Mouse (Mus musculus) liver, embryonic 16.5 days (tissue): ENCODE measurements around the gene Rasgrf2. TPM values are rescaled to one million over a fixed set of nuclear protein-coding genes. Genes with fewer than 3 reads are reported as not detected.

Experiments used
- ATAC-seq: fragments of 200-750 bp; cut with Nextera tagmentation; 2 replicates; pipeline ENCODE4 v1.8.0; 2017; ENCODE audit warnings: low read depth, mild to moderate bottlenecking, moderate number of reproducible peaks, moderate library complexity
- H3K27ac ChIP-seq: fragments of 300-500 bp; sonication (generic); 2 replicates; pipeline ENCODE4 v1.5.1; 2014; ENCODE audit warnings: mild to moderate bottlenecking, low read length
- H3K27me3 ChIP-seq: fragments of 300-500 bp; sonication (generic); 2 replicates; pipeline ENCODE4 v1.6.1; 2014; ENCODE audit warnings: low read depth, low read length, mixed read lengths; ENCODE audit not compliant: control insufficient read depth, insufficient read depth
- H3K36me3 ChIP-seq: fragments of 300-500 bp; sonication (generic); 2 replicates; pipeline ENCODE4 v1.6.1; 2014; ENCODE audit warnings: mild to moderate bottlenecking; ENCODE audit not compliant: control insufficient read depth, insufficient read depth
- H3K4me1 ChIP-seq: fragments of 300-500 bp; sonication (generic); 2 replicates; pipeline ENCODE4 v1.6.1; 2014; ENCODE audit warnings: low read depth, low read length, mixed read lengths; ENCODE audit not compliant: control insufficient read depth
- H3K4me2 ChIP-seq: fragments of 300-500 bp; sonication (generic); 2 replicates; pipeline ENCODE4 v1.6.1; 2014; ENCODE audit warnings: low read depth, low read length, mixed read lengths
- H3K4me3 ChIP-seq: fragments of 300-500 bp; sonication (generic); 2 replicates; pipeline ENCODE4 v1.5.1; 2014; ENCODE audit warnings: low read depth, mild to moderate bottlenecking, low read length
- H3K9ac ChIP-seq: fragments of 300-500 bp; sonication (generic); 2 replicates; pipeline ENCODE4 v1.6.1; 2014; ENCODE audit warnings: low read depth, low read length
- H3K9me3 ChIP-seq: fragments of 300-500 bp; sonication (generic); replicated peaks from 2 replicates; pipeline ENCODE4 v1.6.1; 2016; ENCODE audit warnings: low read length; ENCODE audit not compliant: control insufficient read depth
- WGBS: fragments of 180-500 bp; shearing (Covaris S2); extraction: QIAGEN DNeasy Blood & Tissue Kit; methylation state at CpG from one replicate; pipeline ENCODE4 v1.1.7; 2014; ENCODE audit not compliant: insufficient replicate concordance; 5-methylcytosine and 5-hydroxymethylcytosine counted together
- polyA plus RNA-seq: library from polyadenylated mRNA; unstranded; fragments of >200 nt; fragmentation: Nextera tagmentation; extraction: Ambion mirVana; gene quantifications from 2 replicates; pipeline ENCODE4 v1.2.1, GENCODE M21; 2015

Gene Rasgrf2
- polyA plus RNA-seq, 1 experiment from 2014 or later = 0.02 TPM

GRCm38 (mm10) chr13:91982080-91982479 is 149.4 kb downstream of the Rasgrf2 start:
- Histone ChIP-seq H3K4me3 (no peak overlapping the region), H3K36me3 (no peaks in the 10 kb centered on the region), H3K9ac (no peak overlapping the region), H3K4me2 (no peak overlapping the region), H3K4me1 (no peaks in the 10 kb centered on the region), H3K27ac (no peak overlapping the region), H3K9me3 (no peaks in the 10 kb centered on the region), H3K27me3 (no peaks in the 10 kb centered on the region)
- WGBS = 64% methylated on average over 3 of the region's 3 CpGs
- ATAC-seq = no peak

- 73% methylated on average over 1 of the region's 1 CpGs for WGBS
- no peaks in the 10 kb centered on the region for H3K9me3 ChIP-seq
- no peak overlapping the region for H3K4me3 ChIP-seq
- no peaks in the 10 kb centered on the region for H3K36me3 ChIP-seq
- no peak for ATAC-seq
- H3K27ac ChIP-seq = no peak overlapping the region
- no peak overlapping the region for H3K4me2 ChIP-seq
- H3K9ac ChIP-seq = no peak overlapping the region
- no peaks in the 10 kb centered on the region for H3K4me1 ChIP-seq
- no peaks in the 10 kb centered on the region for H3K27me3 ChIP-seq
These were observed 150.0 kb downstream of the Rasgrf2 start for GRCm38 (mm10) chr13:91981414-91981813.

- Histone ChIP-seq H3K4me3 (no peak overlapping the region), H3K36me3 (no peaks in the 10 kb centered on the region), H3K4me2 (no peak overlapping the region), H3K9ac (no peak overlapping the region), H3K27ac (no peak overlapping the region), H3K9me3 (no peaks in the 10 kb centered on the region), H3K4me1 (no peaks in the 10 kb centered on the region), H3K27me3 (no peaks in the 10 kb centered on the region)
- WGBS = 14% methylated on average over 1 of the region's 1 CpGs
- no peak for ATAC-seq
These were observed 154.5 kb downstream of the Rasgrf2 start for GRCm38 (mm10) chr13:91976971-91977370.

- no peaks in the 10 kb centered on the region for H3K27me3 ChIP-seq
- WGBS = 67% methylated on average over 2 of the region's 2 CpGs
- no peak overlapping the region for H3K9ac ChIP-seq
- H3K4me1 ChIP-seq = no peaks in the 10 kb centered on the region
- no peak overlapping the region for H3K27ac ChIP-seq
- no peak overlapping the region for H3K4me3 ChIP-seq
- H3K9me3 ChIP-seq = no peaks in the 10 kb centered on the region
- no peak for ATAC-seq
- no peak overlapping the region for H3K4me2 ChIP-seq
- H3K36me3 ChIP-seq = no peaks in the 10 kb centered on the region
These were observed 154.9 kb downstream of the Rasgrf2 start for GRCm38 (mm10) chr13:91976541-91976940.

GRCm38 (mm10) chr13:91974154-91974553 is 157.3 kb downstream of the Rasgrf2 start:
- 53% methylated on average over 1 of the region's 1 CpGs for WGBS

GRCm38 (mm10) chr13:91971246-91971645 is 160.2 kb downstream of the Rasgrf2 start:
- H3K9me3 ChIP-seq = no peaks in the 10 kb centered on the region
- no peak for ATAC-seq
- no peak overlapping the region for H3K9ac ChIP-seq
- H3K4me2 ChIP-seq = no peak overlapping the region
- no peak overlapping the region for H3K4me3 ChIP-seq
- H3K27ac ChIP-seq = no peak overlapping the region
- 78% methylated on average over 3 of the region's 3 CpGs for WGBS
- H3K4me1 ChIP-seq = no peaks in the 10 kb centered on the region
- no peaks in the 10 kb centered on the region for H3K27me3 ChIP-seq
- H3K36me3 ChIP-seq = no peaks in the 10 kb centered on the region

More at GRCm38 (mm10) chr13:91974154-91974553, 157.3 kb downstream of the Rasgrf2 start:
- H3K9me3 ChIP-seq = no peaks in the 10 kb centered on the region
- no peaks in the 10 kb centered on the region for H3K36me3 ChIP-seq
- H3K27ac ChIP-seq = no peak overlapping the region
- no peaks in the 10 kb centered on the region for H3K27me3 ChIP-seq
- H3K4me2 ChIP-seq = no peak overlapping the region
- H3K4me1 ChIP-seq = no peaks in the 10 kb centered on the region
- H3K9ac ChIP-seq = no peak overlapping the region
- H3K4me3 ChIP-seq = no peak overlapping the region
- ATAC-seq = no peak

GRCm38 (mm10) chr13:91956474-91956873 is 175.0 kb downstream of the Rasgrf2 start:
- H3K9me3 ChIP-seq = no peaks in the 10 kb centered on the region
- no peak for ATAC-seq
- H3K9ac ChIP-seq = no peak overlapping the region
- H3K4me2 ChIP-seq = no peak overlapping the region
- no peaks in the 10 kb centered on the region for H3K36me3 ChIP-seq
- no peaks in the 10 kb centered on the region for H3K4me1 ChIP-seq
- no peak overlapping the region for H3K4me3 ChIP-seq
- no peaks in the 10 kb centered on the region for H3K27me3 ChIP-seq
- H3K27ac ChIP-seq = no peak overlapping the region

- H3K9ac ChIP-seq = no peak overlapping the region
- no peaks in the 10 kb centered on the region for H3K4me1 ChIP-seq
- no peak for ATAC-seq
- no peaks in the 10 kb centered on the region for H3K27me3 ChIP-seq
- H3K9me3 ChIP-seq = no peaks in the 10 kb centered on the region
- 62% methylated on average over 2 of the region's 2 CpGs for WGBS
- H3K27ac ChIP-seq = no peak overlapping the region
- H3K36me3 ChIP-seq = no peaks in the 10 kb centered on the region
- H3K4me2 ChIP-seq = no peak overlapping the region
- H3K4me3 ChIP-seq = no peak overlapping the region
These were observed 175.8 kb downstream of the Rasgrf2 start for GRCm38 (mm10) chr13:91955646-91956045.

- H3K4me1 ChIP-seq = no peaks in the 10 kb centered on the region
- no peak overlapping the region for H3K4me2 ChIP-seq
- no peak overlapping the region for H3K4me3 ChIP-seq
- no peaks in the 10 kb centered on the region for H3K36me3 ChIP-seq
- H3K27me3 ChIP-seq = no peaks in the 10 kb centered on the region
- WGBS = 48% methylated on average over 1 of the region's 1 CpGs
- no peak overlapping the region for H3K9ac ChIP-seq
- H3K9me3 ChIP-seq = no peaks in the 10 kb centered on the region
- no peak overlapping the region for H3K27ac ChIP-seq
- no peak for ATAC-seq
These were observed 176.3 kb downstream of the Rasgrf2 start for GRCm38 (mm10) chr13:91955175-91955574.

GRCm38 (mm10) chr13:91940113-91940512 is 191.3 kb downstream of the Rasgrf2 start:
- Histone ChIP-seq H3K9ac (no peak overlapping the region), H3K36me3 (no peaks in the 10 kb centered on the region), H3K27ac (no peak overlapping the region), H3K27me3 (no peaks in the 10 kb centered on the region), H3K4me3 (no peak overlapping the region), H3K4me2 (no peak overlapping the region), H3K4me1 (no peaks in the 10 kb centered on the region), H3K9me3 (no peaks in the 10 kb centered on the region)
- no peak for ATAC-seq
- 76% methylated on average over 9 of the region's 9 CpGs for WGBS
